Mouse (Mus musculus) hindbrain, postnatal 0 days (tissue): Measurements from ENCODE around the gene A930018P22Rik. TPM values are rescaled to one million over a fixed set of nuclear protein-coding genes. Genes with fewer than 3 reads are reported as not detected.
A peak's percentile ranks its signal among the peaks of the same experiment; 100 is the strongest.
"Not testable (repeated sequence)": the region's sequence is repeated elsewhere in the genome, so short reads cannot be mapped to it uniquely, and the experiment has no call there.

Experiments
- ATAC-seq: fragments of 200-750 bp; cut with Nextera tagmentation; 2 replicates; pipeline ENCODE4 v1.8.0; 2017; ENCODE audit warnings: mild to moderate bottlenecking, moderate TSS enrichment, moderate library complexity
- DNase-seq: peaks from one replicate; pipeline ENCODE4 v3.0.0-alpha.2; 2015; ENCODE audit warnings: low spot score
- H3K27ac ChIP-seq: fragments of 300-500 bp; sonication (generic); 2 replicates; pipeline ENCODE4 v1.5.1; 2014; ENCODE audit warnings: mild to moderate bottlenecking
- H3K27me3 ChIP-seq: fragments of 300-500 bp; sonication (generic); 2 replicates; pipeline ENCODE4 v1.6.1; 2014; ENCODE audit warnings: low read length, mixed read lengths; ENCODE audit not compliant: insufficient read depth
- H3K36me3 ChIP-seq: fragments of 300-500 bp; sonication (generic); 2 replicates; pipeline ENCODE4 v1.6.1; 2014; ENCODE audit warnings: low read length, mixed read lengths; ENCODE audit not compliant: insufficient read depth
- H3K4me1 ChIP-seq: fragments of 300-500 bp; sonication (generic); 2 replicates; pipeline ENCODE4 v1.6.1; 2014; ENCODE audit warnings: antibody characterized with exemption, low read length, mixed read lengths; ENCODE audit not compliant: insufficient read depth
- H3K4me2 ChIP-seq: fragments of 300-500 bp; sonication (generic); 2 replicates; pipeline ENCODE4 v1.6.1; 2014; ENCODE audit warnings: low read depth, mild to moderate bottlenecking, low read length, moderate library complexity, mixed read lengths
- H3K4me3 ChIP-seq: fragments of 300-500 bp; sonication (generic); 2 replicates; pipeline ENCODE4 v1.5.1; 2014; ENCODE audit warnings: low read length
- H3K9ac ChIP-seq: fragments of 300-500 bp; sonication (generic); replicated peaks from 2 replicates; pipeline ENCODE4 v1.6.1; 2014; ENCODE audit warnings: mild to moderate bottlenecking, low read length, moderate library complexity, mixed read lengths
- H3K9me3 ChIP-seq: fragments of 300-500 bp; sonication (generic); 2 replicates; pipeline ENCODE4 v1.6.1; 2016; ENCODE audit warnings: low read length, mixed read lengths
- CTCF ChIP-seq: IDR thresholded peaks from 2 replicates; pipeline ENCODE4 v1.5.1; 2016; ENCODE audit warnings: antibody characterized with exemption, control low read depth, low read depth
- WGBS: fragments of 180-500 bp; shearing (Covaris S2); extraction: QIAGEN DNeasy Blood & Tissue Kit; methylation state at CpG from one replicate; pipeline ENCODE4 v1.1.7; 2014; 5-methylcytosine and 5-hydroxymethylcytosine counted together
- polyA plus RNA-seq: library from polyadenylated mRNA; unstranded; fragments of >200 nt; fragmentation: Nextera tagmentation; extraction: Ambion mirVana; gene quantifications from 2 replicates; pipeline ENCODE4 v1.2.1, GENCODE M21; 2015
- total RNA-seq: library from RNA; depleted of rRNA; stranded (reverse); fragments of >200 nt; gene quantifications from 2 replicates; pipeline ENCODE4 v1.2.3, GENCODE M21; 2014; rRNA removed

The A930018P22Rik gene
- total RNA-seq (0.31 and 2.2 TPM in 2 replicates), polyA plus RNA-seq (0.23 TPM in 1 of 2 replicates, not detected in the other)

- Histone ChIP-seq H3K27me3 (no peaks in the 10 kb centered on the region), H3K9me3 (no peaks in the 10 kb centered on the region), H3K4me1 (no peaks in the 10 kb centered on the region), H3K4me2 (peak within 1 kb of the TSS; percentile 89), H3K4me3 (peak within 1 kb of the TSS; percentile 82), H3K9ac (peak within 1 kb of the TSS; percentile 61), H3K27ac (peak within 1 kb of the TSS; percentile 56; the same call in 1 of the 2 replicates), H3K36me3 (no peaks in the 10 kb centered on the region)
- ATAC-seq (peak; percentile 96), DNase-seq (peak; percentile 94)
- peak; percentile 17; the same call in 1 of the 2 replicates for TF ChIP-seq CTCF
- WGBS, result under 1% methylated on average over 67 of the region's 74 CpGs
Measured at GRCm38 (mm10) chr2:104122505-104123378, at the start of gene A930018P22Rik. A930018P22Rik (plus strand) TSS chr2:104122769.

GRCm38 (mm10) chr2:104078285-104078684 is 44.3 kb upstream of the A930018P22Rik start:
- H3K4me2 ChIP-seq, DNase-seq, H3K4me1 ChIP-seq, H3K9ac ChIP-seq, H3K36me3 ChIP-seq, H3K27me3 ChIP-seq, ATAC-seq, H3K27ac ChIP-seq, H3K9me3 ChIP-seq, H3K4me3 ChIP-seq: not testable (repeated sequence)
- WGBS, result 77% methylated on average over 4 of the region's 5 CpGs

GRCm38 (mm10) chr2:104081436-104082050 is 41.0 kb upstream of the A930018P22Rik start:
- H3K27me3 ChIP-seq, result not testable (repeated sequence)

GRCm38 (mm10) chr2:104082474-104082873 is 40.1 kb upstream of the A930018P22Rik start:
- Histone ChIP-seq H3K27ac (no peak overlapping the region), H3K9ac (no peak overlapping the region), H3K4me1 (no peaks in the 10 kb centered on the region), H3K27me3 (no peaks in the 10 kb centered on the region), H3K4me2 (no peak overlapping the region), H3K9me3 (no peaks in the 10 kb centered on the region), H3K36me3 (no peaks in the 10 kb centered on the region), H3K4me3 (no peak overlapping the region)
- no peak for DNase-seq
- ATAC-seq, result no peak
- no peak for TF ChIP-seq CTCF

More at GRCm38 (mm10) chr2:104081436-104082050, 41.0 kb upstream of the A930018P22Rik start:
- not testable (repeated sequence) for H3K27ac ChIP-seq, ATAC-seq, H3K4me1 ChIP-seq, H3K4me3 ChIP-seq, H3K9ac ChIP-seq, DNase-seq, H3K4me2 ChIP-seq, H3K36me3 ChIP-seq, H3K9me3 ChIP-seq
- no CpG with 5 or more reads among the region's 1 CpGs for WGBS

- H3K27ac ChIP-seq, H3K9ac ChIP-seq, H3K4me2 ChIP-seq, H3K4me1 ChIP-seq, H3K9me3 ChIP-seq, H3K36me3 ChIP-seq, H3K27me3 ChIP-seq, DNase-seq, H3K4me3 ChIP-seq, ATAC-seq: not testable (repeated sequence)
Measured at GRCm38 (mm10) chr2:104084027-104084426, 38.5 kb upstream of the A930018P22Rik start.

GRCm38 (mm10) chr2:104087562-104087961 is 35.0 kb upstream of the A930018P22Rik start:
- not testable (repeated sequence) for H3K27me3 ChIP-seq, H3K4me3 ChIP-seq, H3K9me3 ChIP-seq, H3K4me1 ChIP-seq, H3K9ac ChIP-seq, DNase-seq, H3K27ac ChIP-seq, ATAC-seq, H3K36me3 ChIP-seq, H3K4me2 ChIP-seq
- 94% methylated on average over 1 of the region's 1 CpGs for WGBS

GRCm38 (mm10) chr2:104093305-104093704 is 29.3 kb upstream of the A930018P22Rik start:
- 85% methylated on average over 2 of the region's 2 CpGs for WGBS
- no peak for DNase-seq
- Histone ChIP-seq H3K4me2 (no peak overlapping the region), H3K27ac (no peak overlapping the region), H3K4me3 (no peak overlapping the region), H3K27me3 (no peaks in the 10 kb centered on the region), H3K36me3 (no peaks in the 10 kb centered on the region), H3K4me1 (no peaks in the 10 kb centered on the region; the same call in 1 of the 2 replicates), H3K9ac (no peak overlapping the region), H3K9me3 (no peaks in the 10 kb centered on the region)
- TF ChIP-seq CTCF, result no peak
- ATAC-seq, result no peak
